Mouse (Mus musculus) lung, postnatal 0 days (tissue): ENCODE measurements at regions not wholly inside any gene's neighbourhood (a gene's known extent, or its start where the extent isn't known, plus 50 kb on each side); places are given as distances from the start of the nearest gene placed in this dataset.

ENCODE experiments used
- CTCF ChIP-seq: IDR thresholded peaks from 2 replicates; pipeline ENCODE4 v1.5.1; 2016; ENCODE audit warnings: antibody characterized with exemption, mild to moderate bottlenecking
- EP300 ChIP-seq: IDR thresholded peaks from 2 replicates; pipeline ENCODE4 v1.6.1; 2016; ENCODE audit warnings: antibody characterized with exemption, mild to moderate bottlenecking, control low read depth

- TF ChIP-seq CTCF: no peak
- no peak for TF ChIP-seq EP300
Measured at GRCm38 (mm10) chr8:26868101-26868848, 108.8 kb upstream of the Zfp703 start.
